In the genomic region with DNA sequence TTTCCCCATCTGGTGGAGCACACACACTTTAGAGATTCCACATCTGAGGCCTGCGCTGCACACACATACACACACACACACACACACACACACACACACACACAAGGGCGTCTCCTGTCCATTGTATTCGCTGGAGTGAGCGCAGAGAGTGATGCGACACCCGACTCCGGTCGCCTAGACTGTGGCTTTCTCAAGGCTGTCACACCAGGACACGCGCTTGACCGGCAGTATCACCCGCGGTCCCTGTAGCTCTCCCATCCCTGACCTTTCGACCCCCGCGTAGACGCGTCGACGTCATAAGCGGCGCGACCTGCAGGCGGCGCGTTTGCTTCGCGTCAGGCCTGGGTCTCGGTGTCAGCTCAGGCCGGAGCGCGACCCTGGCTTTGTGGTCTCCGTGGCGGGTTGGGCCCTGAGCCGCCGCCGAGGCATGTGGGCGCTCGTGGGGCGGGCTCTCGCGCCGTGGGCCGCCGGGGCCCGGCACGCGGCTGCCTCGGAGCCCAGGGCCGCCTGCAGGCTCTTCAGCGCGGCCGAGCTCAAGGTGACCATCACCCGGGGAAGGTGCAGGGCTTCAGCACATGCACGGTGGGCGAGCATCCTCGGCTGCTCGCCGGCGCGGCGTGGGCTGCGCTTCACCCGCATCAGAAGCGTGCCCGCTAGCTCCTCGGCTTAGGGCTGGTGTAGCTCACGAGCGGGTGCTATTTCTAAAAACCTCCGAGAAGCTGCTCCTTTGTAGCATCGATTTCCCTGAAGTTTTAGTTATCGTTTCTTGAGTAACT, we compare ENCODE assay signal across 8 mouse cellular contexts. TPM values are rescaled to one million over a fixed set of nuclear protein-coding genes. Genes with fewer than 3 reads are reported as not detected.
DNase-seq lines count a peak whose midpoint lies in the region; ATAC-seq and TF ChIP-seq lines count a peak whose summit lies in the region.

A gene (plus strand): TSS at position 296 of the 776 bp plus-strand sequence.

- H3K9ac ChIP-seq in CH12.LX (ENCODE audit: insufficient read depth, low read depth) = peak within 1 kb of the TSS; percentile 88
- peak within 1 kb of the TSS; percentile 87 for H3K9ac ChIP-seq in forebrain, embryonic 12.5 days
- peak within 1 kb of the TSS; percentile 98 for H3K9ac ChIP-seq in heart, postnatal 0 days (replicated peaks; ENCODE audit: low read depth, low read length)
- peak within 1 kb of the TSS; percentile 86 for H3K9ac ChIP-seq in liver, embryonic 16.5 days (ENCODE audit: low read depth, low read length)
- peak within 1 kb of the TSS; percentile 91 for H3K9ac ChIP-seq in neural tube, embryonic 13.5 days

- H3K4me2 ChIP-seq in CH12.LX (ENCODE audit: insufficient read depth, low read depth, poor library complexity, severe bottlenecking) = peak within 1 kb of the TSS; percentile 78
- peak within 1 kb of the TSS; percentile 60 for H3K4me2 ChIP-seq in forebrain, embryonic 12.5 days
- peak within 1 kb of the TSS; percentile 66 for H3K4me2 ChIP-seq in heart, postnatal 0 days (ENCODE audit: low read depth, low read length)
- H3K4me2 ChIP-seq in liver, embryonic 16.5 days (ENCODE audit: low read depth, low read length) = peak within 1 kb of the TSS; percentile 78
- H3K4me2 ChIP-seq in neural tube, embryonic 13.5 days = peak within 1 kb of the TSS; percentile 70

- no peaks in the 10 kb centered on the region for H3K9me3 ChIP-seq in CH12.LX (replicated peaks; ENCODE audit: low read length)
- H3K9me3 ChIP-seq in forebrain, embryonic 12.5 days = no peaks in the 10 kb centered on the region
- no peaks in the 10 kb centered on the region for H3K9me3 ChIP-seq in heart, postnatal 0 days (replicated peaks; ENCODE audit: control insufficient read depth, low read length)
- H3K9me3 ChIP-seq in liver, embryonic 16.5 days (replicated peaks; ENCODE audit: control insufficient read depth, low read length) = no peaks in the 10 kb centered on the region
- no peaks in the 10 kb centered on the region for H3K9me3 ChIP-seq in neural tube, embryonic 13.5 days

- peaks cover 11% of the 10 kb centered on the region; the same call in 1 of the 2 replicates for H3K79me2 ChIP-seq in CH12.LX (replicated peaks; ENCODE audit: control insufficient read depth, extremely low read depth, insufficient read depth, poor library complexity, severe bottlenecking)

- peaks cover 0 to 15% of the 10 kb centered on the region in 2 experiments; a peak in 1 of 4 replicates for H3K4me1 ChIP-seq in CH12.LX (ENCODE audit: control insufficient read depth in 1 of 2, insufficient read depth in 2 of 2)
- 0 out of 2 replicates have a peak, but pooled peaks cover 3% of the 10 kb centered on the region for H3K4me1 ChIP-seq in forebrain, embryonic 12.5 days
- H3K4me1 ChIP-seq in heart, postnatal 0 days (ENCODE audit: control insufficient read depth, insufficient read depth) = 0 out of 2 replicates have a peak, but pooled peaks cover 9% of the 10 kb centered on the region
- no peaks in the 10 kb centered on the region for H3K4me1 ChIP-seq in liver, embryonic 16.5 days (ENCODE audit: control insufficient read depth, low read depth, low read length)
- peaks cover 10% of the 10 kb centered on the region for H3K4me1 ChIP-seq in neural tube, embryonic 13.5 days (replicated peaks)
- H3K4me1 ChIP-seq in testis, adult 2 months (ENCODE audit: control insufficient read depth, insufficient read depth, low read length) = peaks cover 8% of the 10 kb centered on the region

- H3K36me3 ChIP-seq in CH12.LX (replicated peaks in 1 of 2; ENCODE audit: control insufficient read depth in 1 of 2, insufficient read depth in 1 of 2, low read length in 1 of 2) = peaks cover 12 to 28% of the 10 kb centered on the region in 2 experiments
- peaks cover 8% of the 10 kb centered on the region for H3K36me3 ChIP-seq in forebrain, embryonic 12.5 days (replicated peaks)
- peaks cover 23% of the 10 kb centered on the region for H3K36me3 ChIP-seq in heart, postnatal 0 days (replicated peaks; ENCODE audit: control insufficient read depth, insufficient read depth, low read length)
- H3K36me3 ChIP-seq in liver, embryonic 16.5 days (ENCODE audit: control insufficient read depth, insufficient read depth) = no peaks in the 10 kb centered on the region
- H3K36me3 ChIP-seq in neural tube, embryonic 13.5 days = peaks cover 16% of the 10 kb centered on the region
- no peaks in the 10 kb centered on the region for H3K36me3 ChIP-seq in testis, adult 2 months (ENCODE audit: control insufficient read depth, insufficient read depth, low read length)

- TF ChIP-seq POLR2A in CH12.LX (IDR thresholded peaks at IDR 0.05; ENCODE audit: low read depth, low read length) = peak; percentile 89
- TF ChIP-seq POLR2A in testis, adult 2 months (IDR thresholded peaks at IDR 0.05; ENCODE audit: control insufficient read depth, low read depth, low read length) = peak; percentile 83

- ATAC-seq in forebrain, embryonic 12.5 days (ENCODE audit: low FRiP score) = peak; percentile 93
- ATAC-seq in heart, postnatal 0 days (ENCODE audit: insufficient read depth, low read depth) = peak; percentile 98
- ATAC-seq in liver, embryonic 16.5 days (ENCODE audit: low read depth) = peak; percentile 93
- peak; percentile 94 for ATAC-seq in neural tube, embryonic 13.5 days (ENCODE audit: low read depth)

- no peak for TF ChIP-seq CTCF in CH12.LX (conservative IDR thresholded peaks at IDR 0.05 in 1 of 2, IDR thresholded peaks at IDR 0.05 in 1 of 2; ENCODE audit: low read depth in 2 of 2, low read length in 2 of 2)
- peak; percentile 12; the same call in 1 of the 2 replicates for TF ChIP-seq CTCF in heart, postnatal 0 days (IDR thresholded peaks at IDR 0.05; ENCODE audit: low read depth)
- TF ChIP-seq CTCF in testis, adult 2 months (IDR thresholded peaks at IDR 0.05; ENCODE audit: control insufficient read depth, insufficient read depth, insufficient replicate concordance, low read depth, low read length) = no peak

- peak within 1 kb of the TSS; percentile 74 to 92 (median 80) for H3K4me3 ChIP-seq in CH12.LX (replicated peaks in 1 of 3; ENCODE audit: low read depth in 2 of 3, low read length in 2 of 3, poor library complexity in 1 of 3)
- H3K4me3 ChIP-seq in forebrain, embryonic 12.5 days (replicated peaks) = peak within 1 kb of the TSS; percentile 91
- H3K4me3 ChIP-seq in heart, postnatal 0 days (ENCODE audit: low read depth, low read length) = peak within 1 kb of the TSS; percentile 99
- peak within 1 kb of the TSS; percentile 90 for H3K4me3 ChIP-seq in liver, embryonic 16.5 days (ENCODE audit: low read depth, low read length)
- H3K4me3 ChIP-seq in neural tube, embryonic 13.5 days = peak within 1 kb of the TSS; percentile 86
- peak within 1 kb of the TSS; percentile 98 for H3K4me3 ChIP-seq in testis, adult 2 months (ENCODE audit: control insufficient read depth, low read depth, low read length)

- H3K27me3 ChIP-seq in CH12.LX (replicated peaks) = no peaks in the 10 kb centered on the region
- H3K27me3 ChIP-seq in forebrain, embryonic 12.5 days = no peaks in the 10 kb centered on the region
- no peaks in the 10 kb centered on the region for H3K27me3 ChIP-seq in heart, postnatal 0 days (ENCODE audit: control insufficient read depth, insufficient read depth, low read length)
- no peaks in the 10 kb centered on the region for H3K27me3 ChIP-seq in liver, embryonic 16.5 days (ENCODE audit: control insufficient read depth, insufficient read depth, low read depth, low read length)
- H3K27me3 ChIP-seq in neural tube, embryonic 13.5 days = no peaks in the 10 kb centered on the region
- no peaks in the 10 kb centered on the region for H3K27me3 ChIP-seq in testis, adult 2 months (ENCODE audit: control insufficient read depth, insufficient read depth, low read length)

- in situ Hi-C loops in CH12.LX (cut with MboI; ENCODE audit: low pct_ligation_motif_present, low pct_unique_long_range_greater_than_20kb, low sequenced_read_pairs) = no loop called here

- no peak for TF ChIP-seq RAD21 in CH12.LX (IDR thresholded peaks at IDR 0.05; ENCODE audit: low read depth, low read length)

- peak; percentile 86 for DNase-seq in CH12.LX (ENCODE audit: extremely low read depth)
- DNase-seq in c-Kit-positive CD71-positive TER-119-negative erythroid progenitor cells, embryonic 14.5 days (ENCODE audit: low read depth) = peak; percentile 77
- DNase-seq in heart, postnatal 0 days (ENCODE audit: low spot score) = peak; percentile 83
- DNase-seq in kidney, postnatal 4 days = peak; percentile 96 to 97

- no peak for TF ChIP-seq EP300 in CH12.LX (IDR thresholded peaks at IDR 0.05; ENCODE audit: low read length)
- no peak for TF ChIP-seq EP300 in heart, postnatal 0 days (IDR thresholded peaks at IDR 0.05; ENCODE audit: low read depth)

- WGBS in forebrain, embryonic 12.5 days = 1% methylated on average over 72 of the region's 72 CpGs
- WGBS in heart, postnatal 0 days = under 1% methylated on average over 70 of the region's 72 CpGs
- WGBS in liver, embryonic 16.5 days (ENCODE audit: insufficient replicate concordance) = under 1% methylated on average over 67 of the region's 72 CpGs
- 1% methylated on average over 70 of the region's 72 CpGs for WGBS in neural tube, embryonic 13.5 days

- dilution Hi-C loops in CH12.LX (cut with MboI; ENCODE audit: extremely low pct_ligation_motif_present, extremely low pct_unique_long_range_greater_than_20kb, low sequenced_read_pairs) = no loop called here

- 0 out of 2 replicates have a peak within 1 kb of the TSS, but pooled peaks have one; percentile 31 for H3K27ac ChIP-seq in CH12.LX (ENCODE audit: insufficient read depth, low read depth)
- H3K27ac ChIP-seq in forebrain, embryonic 12.5 days = peak within 1 kb of the TSS; percentile 82
- H3K27ac ChIP-seq in heart, postnatal 0 days (ENCODE audit: low read depth) = peak within 1 kb of the TSS; percentile 96
- H3K27ac ChIP-seq in liver, embryonic 16.5 days (ENCODE audit: low read length) = peak within 1 kb of the TSS; percentile 55; the same call in 1 of the 2 replicates
- peak within 1 kb of the TSS; percentile 96 for H3K27ac ChIP-seq in neural tube, embryonic 13.5 days (replicated peaks)
- peak within 1 kb of the TSS; percentile 58 for H3K27ac ChIP-seq in testis, adult 2 months (ENCODE audit: control insufficient read depth, insufficient read depth, low read depth, low read length)

TF ChIP-seq in CH12.LX, 34 proteins besides CTCF, POLR2A, EP300 and RAD21 (continues in another document):
- peak; percentile 61; the same call in 1 of the 2 replicates for TF ChIP-seq MAX (IDR thresholded peaks at IDR 0.05; ENCODE audit: low read length)
- no peak for TF ChIP-seq PAX5 (IDR thresholded peaks at IDR 0.05; ENCODE audit: low read length)
- no peak for TF ChIP-seq E2F4 (IDR thresholded peaks at IDR 0.05; ENCODE audit: insufficient replicate concordance, low read depth, low read length)

RNA-seq across cellular contexts. Expression of the gene that starts here (rescaled TPM):
- total RNA-seq in CH12.LX (2012; rRNA removed) = 15.8 and 17.1 TPM in 2 replicates
- total RNA-seq in CH12.LX (2014; rRNA removed) = 36.8 and 42.4 TPM in 2 replicates
- polyA plus RNA-seq in CH12.LX (2012; ENCODE audit: insufficient read length, low read depth) = 23.1 and 25.6 TPM in 2 replicates
- 53.6 and 58.7 TPM in 2 replicates for polyA plus RNA-seq in forebrain, embryonic 12.5 days (2016; fragmentation: Nextera tagmentation; extraction: Ambion mirVana)
- 21.8 and 32.7 TPM in 2 replicates for total RNA-seq in heart, postnatal 0 days (2014; rRNA removed; ENCODE audit: low replicate concordance)
- 37.2 and 38.6 TPM in 2 replicates for polyA plus RNA-seq in heart, postnatal 0 days (2015; fragmentation: Nextera tagmentation; extraction: Ambion mirVana)
- 9.3 and 10.0 TPM in 2 replicates for polyA plus RNA-seq in liver, embryonic 16.5 days (2015; fragmentation: Nextera tagmentation; extraction: Ambion mirVana)
- polyA plus RNA-seq in neural tube, embryonic 13.5 days (2015; fragmentation: Nextera tagmentation; extraction: Ambion mirVana) = 50.7 and 52.0 TPM in 2 replicates
- polyA plus RNA-seq in testis, adult 2 months (2012; rRNA removed) = 1.8 and 2.6 TPM in 2 replicates

Comparison
In these comparisons a context has a peak if more than half of its experiments do, and no peak if none do; other contexts are left out.
1. Peak in every context shown above with its lines: DNase-seq, ATAC-seq, H3K4me3 ChIP-seq and H3K27ac ChIP-seq.
2. H3K27ac ChIP-seq: peak in every context shown above with its lines; median percentile 96 in heart, postnatal 0 days; 96 in neural tube, embryonic 13.5 days; 82 in forebrain, embryonic 12.5 days; 58 in testis, adult 2 months; 55 in liver, embryonic 16.5 days; 31 in CH12.LX.